Mouse (Mus musculus) limb, embryonic 15.5 days (tissue): Measurements from ENCODE around the gene Cacna2d3. TPM values are rescaled to one million over a fixed set of nuclear protein-coding genes. Genes with fewer than 3 reads are reported as not detected.

Source experiments
- ATAC-seq: fragments of 200-750 bp; cut with Nextera tagmentation; 2 replicates; pipeline ENCODE4 v1.8.0; 2017; ENCODE audit warnings: low read depth, moderate TSS enrichment; ENCODE audit not compliant: insufficient number of reproducible peaks, low FRiP score, low TSS enrichment
- H3K27ac ChIP-seq: fragments of 300-500 bp; sonication (generic); 2 replicates; pipeline ENCODE4 v1.5.1; 2015; ENCODE audit warnings: moderate library complexity, mild to moderate bottlenecking, inconsistent platforms
- H3K27me3 ChIP-seq: fragments of 300-500 bp; sonication (generic); 2 replicates; pipeline ENCODE4 v1.6.1; 2015; ENCODE audit warnings: inconsistent platforms
- H3K36me3 ChIP-seq: fragments of 300-500 bp; sonication (generic); 2 replicates; pipeline ENCODE4 v1.6.1; 2015; ENCODE audit warnings: inconsistent platforms
- H3K4me1 ChIP-seq: fragments of 300-500 bp; sonication (generic); 2 replicates; pipeline ENCODE4 v1.6.1; 2015; ENCODE audit warnings: inconsistent platforms
- H3K4me2 ChIP-seq: fragments of 300-500 bp; sonication (generic); 2 replicates; pipeline ENCODE4 v1.6.1; 2015; ENCODE audit warnings: mild to moderate bottlenecking, inconsistent platforms
- H3K4me3 ChIP-seq: fragments of 300-500 bp; sonication (generic); 2 replicates; pipeline ENCODE4 v1.5.1; 2015; ENCODE audit warnings: mild to moderate bottlenecking, inconsistent platforms
- H3K9ac ChIP-seq: fragments of 300-500 bp; sonication (generic); 2 replicates; pipeline ENCODE4 v1.6.1; 2015; ENCODE audit warnings: inconsistent platforms
- H3K9me3 ChIP-seq: fragments of 300-500 bp; sonication (generic); 2 replicates; pipeline ENCODE4 v1.6.1; 2016; ENCODE audit warnings: inconsistent platforms
- WGBS: fragments of 180-500 bp; shearing (Covaris S2); methylation state at CpG from one replicate; pipeline ENCODE4 v1.1.7; 2015; 5-methylcytosine and 5-hydroxymethylcytosine counted together
- polyA plus RNA-seq: library from polyadenylated mRNA; unstranded; fragments of >200 nt; fragmentation: Nextera tagmentation; extraction: Ambion mirVana; gene quantifications from 2 replicates; pipeline ENCODE4 v1.2.1, GENCODE M21; 2015

Gene Cacna2d3
- polyA plus RNA-seq, 1 experiment from 2014 or later = 7.2 TPM

DNA sequence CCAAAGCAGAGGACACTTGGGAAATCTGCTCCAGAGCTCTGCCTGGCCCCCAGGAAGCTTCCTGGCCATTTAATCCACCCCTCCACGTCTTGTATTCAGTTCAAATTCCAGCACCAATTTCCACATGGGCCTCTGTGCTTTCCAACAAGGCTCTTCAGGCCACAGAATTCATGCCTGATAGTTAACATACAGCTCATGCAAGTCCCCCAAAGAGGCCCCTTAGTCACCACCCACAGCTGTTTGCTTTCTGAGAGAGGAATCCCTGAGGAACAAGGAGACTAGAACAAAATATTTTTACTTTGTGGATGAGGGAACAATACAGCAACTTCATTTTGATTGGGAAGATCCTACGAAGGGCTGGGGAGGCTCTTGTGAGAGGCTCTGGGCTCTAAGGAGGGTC is 444.0 kb downstream of the Cacna2d3 start:
- 40% methylated on average over 2 of the region's 2 CpGs for WGBS
- Histone ChIP-seq H3K9me3 (no peaks in the 10 kb centered on the region), H3K4me3 (no peak overlapping the region), H3K4me2 (no peak overlapping the region), H3K27ac (no peak overlapping the region), H3K4me1 (no peaks in the 10 kb centered on the region), H3K9ac (no peak overlapping the region), H3K36me3 (no peaks in the 10 kb centered on the region), H3K27me3 (no peaks in the 10 kb centered on the region)
- no peak for ATAC-seq

DNA sequence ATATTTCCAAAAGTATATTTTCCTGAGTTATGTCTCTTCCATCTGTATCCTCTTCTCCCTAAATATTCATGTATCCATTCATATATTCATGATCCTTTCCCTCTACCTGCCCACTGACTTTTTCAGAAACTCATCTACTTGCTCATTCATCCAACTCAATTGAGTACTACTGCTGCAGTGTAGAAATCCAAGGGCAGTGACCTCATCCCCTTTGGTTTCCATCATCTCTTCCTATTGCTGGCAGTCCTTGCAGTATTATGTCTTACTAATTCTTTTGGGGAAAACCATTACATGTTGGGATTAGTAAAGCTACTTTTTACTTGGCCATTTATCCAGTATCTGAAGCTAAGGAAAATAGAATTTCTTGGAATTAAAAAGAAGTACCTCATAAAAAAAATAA is 447.8 kb downstream of the Cacna2d3 start:
- H3K36me3 ChIP-seq = no peaks in the 10 kb centered on the region
- H3K27me3 ChIP-seq = no peaks in the 10 kb centered on the region
- H3K4me3 ChIP-seq = no peak overlapping the region
- H3K4me2 ChIP-seq = no peak overlapping the region
- peaks cover 5% of the 10 kb centered on the region; the same call in 1 of the 2 replicates for H3K4me1 ChIP-seq
- H3K9me3 ChIP-seq = no peaks in the 10 kb centered on the region
- no peak overlapping the region for H3K27ac ChIP-seq
- H3K9ac ChIP-seq = no peak overlapping the region
- ATAC-seq = no peak

DNA sequence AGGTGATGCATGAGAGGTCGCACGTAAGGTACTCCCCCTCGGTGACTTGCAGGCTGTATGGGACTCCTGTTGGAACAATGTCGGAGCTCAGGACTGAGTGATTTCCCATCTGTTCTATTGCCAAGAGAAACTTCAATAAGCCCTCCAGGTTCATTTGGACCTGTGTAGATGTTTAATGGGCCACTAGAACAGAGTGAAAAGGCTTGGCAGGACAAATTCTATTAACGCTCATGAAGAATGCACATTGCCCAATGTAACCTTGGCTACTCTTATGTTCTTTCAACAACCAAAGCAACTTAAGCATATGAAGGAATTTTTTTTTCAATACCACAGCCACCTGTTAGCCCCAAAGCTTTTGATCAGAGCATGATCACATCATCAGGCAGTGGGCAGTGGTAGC is 451.1 kb downstream of the Cacna2d3 start:
- no peaks in the 10 kb centered on the region for H3K36me3 ChIP-seq
- no peaks in the 10 kb centered on the region for H3K9me3 ChIP-seq
- H3K27ac ChIP-seq = no peak overlapping the region
- no peak overlapping the region for H3K4me3 ChIP-seq
- H3K4me1 ChIP-seq = peaks cover 14% of the 10 kb centered on the region
- H3K27me3 ChIP-seq = no peaks in the 10 kb centered on the region
- no peak overlapping the region for H3K9ac ChIP-seq
- H3K4me2 ChIP-seq = no peak overlapping the region
- 82% methylated on average over 5 of the region's 5 CpGs for WGBS
- no peak for ATAC-seq

DNA sequence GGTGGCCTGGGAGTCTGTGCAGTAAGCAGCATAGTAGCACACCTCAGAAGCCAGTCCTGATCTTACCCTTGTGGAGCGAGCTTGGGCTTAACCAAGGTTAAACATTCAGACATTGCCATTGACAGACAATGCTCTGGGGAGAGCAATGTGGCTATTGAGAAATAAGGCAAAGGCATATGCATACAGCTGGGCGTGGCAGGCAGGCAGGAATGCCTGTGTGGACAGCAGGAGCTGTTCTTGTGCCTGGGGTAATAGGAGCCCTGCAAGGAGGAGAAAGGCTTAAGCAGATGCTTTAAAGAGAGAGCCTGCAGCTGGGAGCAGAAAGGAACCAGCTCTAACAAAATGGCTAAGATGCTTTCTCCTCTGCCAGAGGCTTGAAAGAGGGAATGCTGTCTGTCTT is 451.8 kb downstream of the Cacna2d3 start:
- 48% methylated on average over 2 of the region's 2 CpGs for WGBS
- Histone ChIP-seq H3K4me3 (no peak overlapping the region), H3K9ac (no peak overlapping the region), H3K27ac (no peak overlapping the region), H3K4me1 (peaks cover 14% of the 10 kb centered on the region), H3K9me3 (no peaks in the 10 kb centered on the region), H3K36me3 (no peaks in the 10 kb centered on the region), H3K4me2 (no peak overlapping the region), H3K27me3 (no peaks in the 10 kb centered on the region)
- no peak for ATAC-seq

DNA sequence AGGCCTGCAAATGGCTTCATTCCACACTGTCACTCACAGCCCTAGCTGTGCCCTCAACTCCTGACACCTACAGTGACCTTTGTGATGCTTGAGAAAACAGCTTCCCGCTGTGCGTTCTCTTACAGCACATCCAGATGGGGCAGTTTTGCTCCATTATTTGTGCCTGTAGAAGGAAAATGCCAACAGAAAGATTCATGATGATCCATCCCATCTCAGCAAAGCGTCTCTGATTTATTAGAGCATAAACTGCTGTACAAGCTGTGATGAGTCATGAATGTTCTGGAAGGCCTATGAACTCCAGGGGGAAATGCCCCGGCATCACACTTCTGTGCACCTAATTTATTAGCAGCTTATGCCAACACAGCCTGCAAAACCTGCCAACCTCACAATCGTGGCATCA is 453.1 kb downstream of the Cacna2d3 start:
- Histone ChIP-seq H3K4me3 (no peak overlapping the region), H3K9ac (no peak overlapping the region), H3K27ac (no peak overlapping the region), H3K4me2 (no peak overlapping the region), H3K9me3 (no peaks in the 10 kb centered on the region), H3K36me3 (no peaks in the 10 kb centered on the region), H3K4me1 (peaks cover 14% of the 10 kb centered on the region), H3K27me3 (no peaks in the 10 kb centered on the region)
- 51% methylated on average over 5 of the region's 5 CpGs for WGBS
- no peak for ATAC-seq

DNA sequence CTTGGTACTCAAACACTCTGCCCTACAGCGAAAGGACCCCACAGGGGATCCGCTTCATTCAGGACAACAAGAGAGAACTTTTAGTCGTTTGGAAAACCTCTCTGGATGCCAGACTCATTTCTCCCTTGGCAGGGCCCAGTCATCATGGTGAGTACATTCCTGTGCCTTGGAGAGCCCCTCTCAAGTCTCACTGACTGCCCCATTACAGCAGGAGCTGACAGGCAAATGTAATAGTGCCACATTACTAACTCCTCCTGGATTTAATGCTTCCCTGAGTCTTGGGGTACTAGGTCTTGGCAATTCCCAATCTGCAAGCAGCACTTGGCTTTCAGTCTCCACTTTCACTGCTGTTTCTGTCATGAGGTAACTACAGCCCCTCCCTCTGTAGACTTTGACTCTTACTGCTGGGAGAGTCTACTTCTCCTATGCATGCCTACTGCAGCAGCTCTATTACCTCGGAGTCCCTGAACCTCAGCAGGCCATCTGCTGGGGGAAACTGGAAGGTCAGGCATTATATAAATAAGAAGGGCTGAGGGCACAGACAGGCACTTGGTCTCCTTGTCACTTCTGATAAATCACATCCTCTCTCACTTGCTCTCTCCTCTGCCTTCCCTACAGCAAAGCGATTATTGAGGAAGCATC is 454.3 kb downstream of the Cacna2d3 start:
- H3K4me3 ChIP-seq = no peak overlapping the region
- H3K36me3 ChIP-seq = no peaks in the 10 kb centered on the region
- peak; percentile 72 for ATAC-seq
- H3K27ac ChIP-seq = no peak overlapping the region; the same call in 1 of the 2 replicates
- H3K4me2 ChIP-seq = no peak overlapping the region
- H3K4me1 ChIP-seq = peaks cover 14% of the 10 kb centered on the region
- 44% methylated on average over 5 of the region's 5 CpGs for WGBS
- no peaks in the 10 kb centered on the region for H3K27me3 ChIP-seq
- H3K9me3 ChIP-seq = no peaks in the 10 kb centered on the region
- no peak overlapping the region for H3K9ac ChIP-seq

DNA sequence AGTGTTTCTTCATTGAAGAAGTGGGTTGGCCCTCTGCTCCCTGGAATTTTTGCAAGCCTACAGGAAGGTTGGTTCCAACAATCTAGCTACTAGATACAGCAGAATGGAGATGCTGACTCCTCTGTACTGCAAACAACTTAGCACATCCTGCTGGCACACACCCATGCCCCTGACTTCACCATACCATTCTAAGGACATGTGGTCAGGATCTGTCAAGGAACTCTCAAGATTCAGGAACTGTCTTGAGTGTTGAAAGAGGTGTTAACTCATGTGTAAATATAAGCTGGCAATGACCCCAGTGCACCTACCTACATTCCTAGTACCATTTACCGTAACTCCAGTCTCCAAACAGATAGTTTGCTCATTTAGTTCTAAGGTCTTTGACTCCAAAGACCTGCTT is 461.0 kb downstream of the Cacna2d3 start:
- ATAC-seq = no peak
- Histone ChIP-seq H3K4me3 (no peak overlapping the region), H3K27ac (no peak overlapping the region), H3K9ac (no peak overlapping the region), H3K4me1 (no peaks in the 10 kb centered on the region), H3K27me3 (no peaks in the 10 kb centered on the region), H3K36me3 (no peaks in the 10 kb centered on the region), H3K9me3 (no peaks in the 10 kb centered on the region), H3K4me2 (no peak overlapping the region)
- 83% methylated on average over 1 of the region's 1 CpGs for WGBS

DNA sequence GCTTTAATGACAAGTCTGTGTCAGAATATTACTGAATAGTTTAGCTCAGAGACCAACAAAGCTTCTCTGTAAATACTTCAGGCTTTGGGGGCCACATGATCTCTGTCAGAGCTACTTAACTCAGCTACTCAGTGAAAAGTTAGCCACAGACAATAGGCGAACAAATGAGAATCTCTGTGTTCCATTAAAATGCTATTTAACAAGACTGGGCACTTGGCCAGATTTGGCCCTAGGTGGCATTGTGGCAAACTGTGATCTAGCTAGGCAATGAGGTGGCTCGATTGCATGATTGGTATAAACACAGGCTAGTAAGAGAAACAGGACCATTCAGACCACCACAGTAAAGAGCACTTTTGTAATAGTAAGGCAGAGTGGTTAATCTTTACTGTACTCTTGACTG is 478.1 kb downstream of the Cacna2d3 start:
- Histone ChIP-seq H3K27ac (no peak overlapping the region), H3K4me3 (no peak overlapping the region), H3K9ac (no peak overlapping the region), H3K9me3 (no peaks in the 10 kb centered on the region; the same call in 1 of the 2 replicates), H3K36me3 (no peaks in the 10 kb centered on the region), H3K27me3 (no peaks in the 10 kb centered on the region), H3K4me2 (no peak overlapping the region), H3K4me1 (no peaks in the 10 kb centered on the region)
- no peak for ATAC-seq
- WGBS = 48% methylated on average over 2 of the region's 2 CpGs

DNA sequence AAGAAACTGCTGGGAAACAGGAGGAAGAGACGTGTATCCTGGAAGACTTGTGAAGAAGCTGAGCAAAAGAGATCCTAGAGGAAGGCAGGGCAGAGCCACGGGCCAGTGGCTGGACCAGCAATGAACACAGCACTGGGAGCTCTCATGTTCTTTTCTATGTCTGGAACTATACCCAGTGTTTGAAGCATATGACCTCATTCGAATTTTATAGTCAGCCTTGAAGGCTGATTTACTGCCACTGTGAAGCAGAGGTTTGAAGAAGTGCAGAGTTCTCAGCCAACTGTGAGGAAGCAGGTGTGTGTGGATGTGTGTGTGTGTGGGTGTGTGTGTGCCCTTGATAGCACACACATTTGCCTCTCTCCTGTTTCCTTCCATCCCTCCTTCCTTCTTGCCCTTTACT is 483.2 kb downstream of the Cacna2d3 start:
- Histone ChIP-seq H3K4me3 (no peak overlapping the region), H3K36me3 (no peaks in the 10 kb centered on the region), H3K9me3 (no peaks in the 10 kb centered on the region; the same call in 1 of the 2 replicates), H3K9ac (no peak overlapping the region), H3K27me3 (no peaks in the 10 kb centered on the region), H3K4me2 (no peak overlapping the region), H3K4me1 (no peaks in the 10 kb centered on the region), H3K27ac (no peak overlapping the region)
- 32% methylated on average over 3 of the region's 3 CpGs for WGBS
- no peak for ATAC-seq

DNA sequence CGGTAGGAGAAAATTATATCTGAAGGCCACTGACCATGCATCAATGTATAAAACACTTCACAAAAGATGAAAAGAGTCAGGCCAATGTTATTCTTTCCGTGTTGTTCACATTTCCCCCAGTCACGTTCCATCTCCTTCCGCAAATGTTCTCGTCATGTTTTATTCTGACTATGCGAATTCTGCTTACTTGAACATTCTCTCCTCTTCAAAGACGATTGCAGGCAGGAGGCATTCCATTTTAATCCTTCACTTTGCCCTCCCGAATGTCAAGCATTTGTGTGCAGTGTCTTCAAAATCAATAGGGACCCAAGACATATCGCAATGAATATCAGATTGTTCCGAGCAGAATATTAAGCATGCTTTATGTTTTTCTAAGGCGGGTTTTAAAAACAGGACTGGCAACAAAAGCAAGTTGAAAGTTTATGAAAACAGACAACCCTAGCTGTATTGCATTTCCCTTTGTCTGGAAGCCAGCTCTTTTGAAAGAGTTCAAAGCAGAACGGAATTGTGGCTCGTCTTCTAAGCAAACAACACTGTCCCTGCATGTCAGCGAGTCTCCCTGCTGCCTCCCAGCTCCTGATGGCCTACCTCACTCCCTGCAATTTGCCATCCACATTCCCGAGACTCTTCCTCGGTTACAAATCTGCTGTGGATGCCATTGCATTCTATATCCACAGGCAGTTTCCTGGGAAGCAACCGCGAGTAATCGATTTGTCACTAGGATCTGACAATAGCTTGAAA is 492.5 kb downstream of the Cacna2d3 start:
- no peaks in the 10 kb centered on the region for H3K27me3 ChIP-seq
- no peak for ATAC-seq
- peaks cover 10% of the 10 kb centered on the region for H3K4me1 ChIP-seq
- H3K4me2 ChIP-seq = no peak overlapping the region
- no peaks in the 10 kb centered on the region for H3K9me3 ChIP-seq
- peak overlapping the region; percentile 11; the same call in 1 of the 2 replicates for H3K27ac ChIP-seq
- H3K36me3 ChIP-seq = no peaks in the 10 kb centered on the region
- no peak overlapping the region for H3K9ac ChIP-seq
- 57% methylated on average over 19 of the region's 19 CpGs for WGBS
- H3K4me3 ChIP-seq = no peak overlapping the region

DNA sequence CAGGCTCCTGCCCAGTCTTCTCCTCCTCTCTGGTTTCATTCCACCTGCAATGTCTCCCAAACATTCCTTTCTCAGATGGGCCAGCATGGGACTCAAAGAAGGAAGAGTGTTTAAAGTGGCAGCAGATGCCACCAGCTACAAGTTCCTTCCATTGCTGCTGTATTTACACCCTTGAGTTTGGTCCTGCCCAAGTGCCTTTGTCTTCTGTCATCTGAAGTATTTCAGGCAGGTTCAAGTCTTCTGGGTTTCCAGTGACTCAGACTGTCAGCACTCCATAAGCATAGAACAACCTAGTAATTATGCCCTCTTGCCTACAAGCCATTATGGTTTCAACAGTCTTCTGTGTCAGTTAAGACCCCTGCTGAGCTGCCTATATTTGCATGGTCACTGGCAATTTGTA is 493.2 kb downstream of the Cacna2d3 start:
- Histone ChIP-seq H3K4me3 (no peak overlapping the region), H3K4me2 (no peak overlapping the region), H3K27me3 (no peaks in the 10 kb centered on the region), H3K9me3 (no peaks in the 10 kb centered on the region), H3K9ac (no peak overlapping the region), H3K4me1 (peaks cover 10% of the 10 kb centered on the region), H3K27ac (no peak overlapping the region), H3K36me3 (no peaks in the 10 kb centered on the region)
- ATAC-seq = no peak

DNA sequence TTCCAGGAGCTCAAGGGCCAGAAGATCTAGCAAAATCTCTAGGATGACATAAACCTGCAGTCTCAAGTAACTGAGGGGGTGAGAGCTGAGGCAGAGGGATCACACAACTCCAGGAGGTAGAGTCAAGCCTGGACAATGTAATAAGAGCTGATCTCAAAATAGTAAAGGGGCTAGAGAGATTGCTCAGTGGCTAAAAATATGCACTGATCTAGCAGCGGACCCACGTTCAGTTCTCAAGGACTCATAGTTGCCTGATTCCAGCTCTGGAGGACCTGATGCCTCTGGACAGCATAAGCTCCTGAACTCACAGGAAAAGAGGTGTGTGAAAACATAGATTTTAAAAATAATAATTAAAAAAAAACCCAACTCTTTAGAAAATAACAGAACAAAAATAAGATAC is 493.7 kb downstream of the Cacna2d3 start:
- H3K27ac ChIP-seq = no peak overlapping the region
- no peak overlapping the region for H3K4me3 ChIP-seq
- WGBS = 79% methylated on average over 2 of the region's 2 CpGs
- peaks cover 10% of the 10 kb centered on the region for H3K4me1 ChIP-seq
- no peak overlapping the region for H3K4me2 ChIP-seq
- no peaks in the 10 kb centered on the region for H3K9me3 ChIP-seq
- no peaks in the 10 kb centered on the region for H3K27me3 ChIP-seq
- ATAC-seq = no peak
- H3K9ac ChIP-seq = no peak overlapping the region
- H3K36me3 ChIP-seq = no peaks in the 10 kb centered on the region
